In the genomic region with DNA sequence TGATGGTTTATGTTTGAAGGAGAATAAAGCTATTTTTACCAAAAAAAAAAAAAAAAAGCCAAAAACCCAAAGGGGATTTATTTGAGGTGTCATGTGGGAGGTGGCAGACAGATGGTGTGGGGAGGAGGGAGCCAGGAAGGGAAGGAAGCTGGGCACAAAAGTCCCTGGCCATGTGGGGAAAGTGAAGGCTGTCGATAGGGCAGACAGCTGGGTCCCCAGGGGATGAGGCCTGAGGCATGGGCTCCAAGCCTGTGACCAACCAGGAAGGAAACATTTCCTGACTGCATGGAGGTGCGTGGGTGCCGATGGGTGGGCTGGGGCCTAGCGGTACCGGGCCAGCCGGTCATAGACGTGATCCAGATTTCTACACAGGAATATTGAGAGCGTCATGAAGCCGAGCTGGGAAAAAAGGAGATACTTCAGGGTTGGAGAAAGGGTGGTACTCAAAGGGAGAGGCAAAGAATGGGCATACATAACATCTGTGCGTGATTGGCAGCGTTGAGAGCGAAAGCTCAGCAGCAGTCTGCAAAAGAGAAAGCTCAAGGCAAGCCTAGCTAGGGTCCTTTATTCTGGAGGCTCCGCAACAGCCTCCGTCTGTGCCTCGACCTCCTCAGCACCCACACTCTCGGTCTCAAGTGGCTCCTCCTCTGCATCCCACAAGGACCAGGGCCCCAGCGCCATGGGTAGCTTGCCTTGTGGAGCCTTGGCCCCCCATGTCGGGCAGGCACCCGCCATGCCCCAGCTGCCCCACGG, we compare ENCODE assay signal across 9 mouse cellular contexts. TPM values are rescaled to one million over a fixed set of nuclear protein-coding genes. Genes with fewer than 3 reads are reported as not detected.
A peak's percentile ranks its signal among the peaks of the same experiment; 100 is the strongest.
DNase-seq lines count a peak whose midpoint lies in the region; ATAC-seq and TF ChIP-seq lines count a peak whose summit lies in the region.
"Had no signal": no experiment of that assay in that cellular context is flagged by ENCODE, and none has a peak within 500 bp of the region (broad histone marks: within the 10 kb centered on the region; RNA-seq: fewer than 3 reads in every experiment).

No protein-coding gene starts in this region.

- no peaks in the 10 kb centered on the region for H3K9me3 ChIP-seq in forebrain, embryonic 10.5 days
- no peaks in the 10 kb centered on the region for H3K9me3 ChIP-seq in hindbrain, embryonic 16.5 days (ENCODE audit: control insufficient read depth, low read length)

- H3K4me3 ChIP-seq in spleen, adult 2 months (ENCODE audit: extremely low read depth, insufficient read depth, insufficient read length), result peak overlapping the region; percentile 20; the same call in 1 of the 2 replicates
- H3K4me3 ChIP-seq in forebrain, embryonic 10.5 days, result peak overlapping the region; percentile 43
- no peak overlapping the region for H3K4me3 ChIP-seq in hindbrain, embryonic 16.5 days (ENCODE audit: low read length)
- no peak overlapping the region for H3K4me3 ChIP-seq in lung, adult 2 months (replicated peaks; ENCODE audit: extremely low read depth, low read depth, low read length)
- H3K4me3 ChIP-seq: myocyte had no signal

- TF ChIP-seq CTCF in spleen, adult 2 months (IDR thresholded peaks at IDR 0.05; ENCODE audit: extremely low read depth, insufficient read depth, insufficient read length, insufficient replicate concordance), result no peak
- TF ChIP-seq CTCF in lung, adult 2 months (IDR thresholded peaks at IDR 0.05; ENCODE audit: insufficient read depth, low read length), result no peak

- DNase-seq in spleen, adult 2 months (ENCODE audit: low read depth in 1 of 2, low spot score in 2 of 2), result peak in 1 of 2 experiments; percentile 58
- DNase-seq in spleen, postnatal 4 days (ENCODE audit: low spot score in 2 of 2), result no peak
- peak; percentile 45 for DNase-seq in forebrain, embryonic 10.5 days (ENCODE audit: extremely low spot score, low spot score)
- peak; percentile 81 to 88 for DNase-seq in left cerebral cortex, postnatal 36 days (ENCODE audit: low spot score in 2 of 2)
- DNase-seq in right cerebral cortex, postnatal 25 days, result peak; percentile 79
- no peak for DNase-seq in T-cell, adult 2 months (ENCODE audit: low spot score)
- no peak for DNase-seq in lung, adult 2 months

- peak overlapping the region; percentile 43 for H3K9ac ChIP-seq in hindbrain, embryonic 16.5 days (ENCODE audit: low read depth, low read length)

- H3K4me2 ChIP-seq in hindbrain, embryonic 16.5 days (ENCODE audit: low read length), result peak overlapping the region; percentile 10; the same call in 1 of the 2 replicates

- TF ChIP-seq POLR2A in spleen, adult 2 months (IDR thresholded peaks at IDR 0.05; ENCODE audit: low read depth, low read length), result no peak
- no peak for TF ChIP-seq POLR2A in lung, adult 2 months (IDR thresholded peaks at IDR 0.05; ENCODE audit: borderline replicate concordance, extremely low read depth, low read depth, low read length)

- WGBS in spleen, adult 2 months, result 38% methylated on average over 20 of the region's 20 CpGs
- WGBS in forebrain, embryonic 10.5 days, result 31% methylated on average over 20 of the region's 20 CpGs
- WGBS in hindbrain, embryonic 16.5 days, result 26% methylated on average over 20 of the region's 20 CpGs
- WGBS in lung, adult 2 months, result 44% methylated on average over 20 of the region's 20 CpGs

- H3K27me3 ChIP-seq in spleen, adult 2 months (ENCODE audit: control insufficient read depth, insufficient read depth, low read length), result no peaks in the 10 kb centered on the region
- H3K27me3 ChIP-seq in forebrain, embryonic 10.5 days (ENCODE audit: poor library complexity, severe bottlenecking), result peaks cover 54% of the 10 kb centered on the region
- H3K27me3 ChIP-seq in hindbrain, embryonic 16.5 days (replicated peaks; ENCODE audit: control insufficient read depth, insufficient read depth, low read length), result peaks cover 2% of the 10 kb centered on the region; the same call in 1 of the 2 replicates

- H3K27ac ChIP-seq in spleen, adult 2 months (ENCODE audit: insufficient read depth, low read length), result peak overlapping the region; percentile 67
- peak overlapping the region; percentile 56 for H3K27ac ChIP-seq in forebrain, embryonic 10.5 days
- no peak overlapping the region for H3K27ac ChIP-seq in hindbrain, embryonic 16.5 days (ENCODE audit: low read depth, low read length)

- no peak for ATAC-seq in hindbrain, embryonic 16.5 days

- peaks cover 31% of the 10 kb centered on the region for H3K36me3 ChIP-seq in spleen, adult 2 months (ENCODE audit: control insufficient read depth, insufficient read depth, low read length)
- peaks cover 56% of the 10 kb centered on the region for H3K36me3 ChIP-seq in forebrain, embryonic 10.5 days (replicated peaks)
- H3K36me3 ChIP-seq in hindbrain, embryonic 16.5 days (ENCODE audit: control insufficient read depth, insufficient read depth, low read length), result no peaks in the 10 kb centered on the region

- intact Hi-C loops in left cerebral cortex, postnatal 36 days (cut with DNase I), result loop anchor here (2.0 kb wide), 2 partner anchors 43 to 67 kb away; no protein-coding TSS in a partner anchor

- H3K4me1 ChIP-seq in spleen, adult 2 months (ENCODE audit: control insufficient read depth, insufficient read depth, insufficient read length), result peaks cover 41% of the 10 kb centered on the region
- peaks cover 49% of the 10 kb centered on the region for H3K4me1 ChIP-seq in forebrain, embryonic 10.5 days
- H3K4me1 ChIP-seq in hindbrain, embryonic 16.5 days (ENCODE audit: control insufficient read depth, insufficient read depth, low read depth, low read length), result peaks cover 8% of the 10 kb centered on the region
- H3K4me1 ChIP-seq in lung, adult 2 months (ENCODE audit: control insufficient read depth, insufficient read depth, low read length), result peaks cover 13% of the 10 kb centered on the region; the same call in 1 of the 2 replicates

RNA-seq across cellular contexts. Expression of gene Cd37, which starts 5.2 kb away (rescaled TPM):
- 1,116 and 1,582 TPM in 2 replicates for polyA plus RNA-seq in spleen, adult 2 months (2012; rRNA removed)
- 1.1 TPM in 2 replicates for polyA plus RNA-seq in forebrain, embryonic 10.5 days (2016; fragmentation: Nextera tagmentation; extraction: Ambion mirVana)
- polyA plus RNA-seq in hindbrain, embryonic 16.5 days (2015; fragmentation: Nextera tagmentation; extraction: Ambion mirVana), result 1.3 and 1.4 TPM in 2 replicates
- 1 to 10 TPM; 5.0 to 5.9 TPM for total RNA-seq in left cerebral cortex, postnatal 36 days (2021)
- polyA plus RNA-seq in lung, adult 2 months (2012; rRNA removed), result 82.1 and 84.1 TPM in 2 replicates

RNA-seq across cellular contexts. Expression of gene Slc6a16, which starts 7.1 kb away (rescaled TPM):
- polyA plus RNA-seq in spleen, adult 2 months (2012; rRNA removed), result not detected in 2 replicates
- polyA plus RNA-seq in forebrain, embryonic 10.5 days (2016; fragmentation: Nextera tagmentation; extraction: Ambion mirVana), result not detected in 2 replicates
- polyA plus RNA-seq in hindbrain, embryonic 16.5 days (2015; fragmentation: Nextera tagmentation; extraction: Ambion mirVana), result 0.89 and 2.0 TPM in 2 replicates
- total RNA-seq in left cerebral cortex, postnatal 36 days (2021), result 1 to 10 TPM; 1.2 to 1.6 TPM
- 0.12 TPM in 1 of 2 replicates, not detected in the other for polyA plus RNA-seq in lung, adult 2 months (2012; rRNA removed)
- polyA plus RNA-seq: myocyte had no signal

RNA-seq across cellular contexts. Expression of gene Tead2, which starts 18.2 kb away (rescaled TPM):
- 10.6 and 12.1 TPM in 2 replicates for polyA plus RNA-seq in spleen, adult 2 months (2012; rRNA removed)
- polyA plus RNA-seq in forebrain, embryonic 10.5 days (2016; fragmentation: Nextera tagmentation; extraction: Ambion mirVana), result 337 and 380 TPM in 2 replicates
- 46.9 and 54.1 TPM in 2 replicates for polyA plus RNA-seq in hindbrain, embryonic 16.5 days (2015; fragmentation: Nextera tagmentation; extraction: Ambion mirVana)
- total RNA-seq in left cerebral cortex, postnatal 36 days (2021), result 1 to 10 TPM; 3.9 to 5.6 TPM
- polyA plus RNA-seq in lung, adult 2 months (2012; rRNA removed), result 37.6 and 44.1 TPM in 2 replicates

RNA-seq across cellular contexts. Expression of gene Dkkl1, which starts 21.8 kb away (rescaled TPM):
- polyA plus RNA-seq in spleen, adult 2 months (2012; rRNA removed), result 2.1 and 2.8 TPM in 2 replicates
- 1.0 TPM in 2 replicates for polyA plus RNA-seq in forebrain, embryonic 10.5 days (2016; fragmentation: Nextera tagmentation; extraction: Ambion mirVana)
- 13.6 and 18.4 TPM in 2 replicates for polyA plus RNA-seq in hindbrain, embryonic 16.5 days (2015; fragmentation: Nextera tagmentation; extraction: Ambion mirVana)
- 10 to 100 TPM; 25.9 to 29.9 TPM for total RNA-seq in left cerebral cortex, postnatal 36 days (2021)
- polyA plus RNA-seq in lung, adult 2 months (2012; rRNA removed), result 1.4 and 5.2 TPM in 2 replicates

RNA-seq across cellular contexts. Expression of gene Ccdc155, which starts 29.1 kb away (rescaled TPM):
- polyA plus RNA-seq in spleen, adult 2 months (2012; rRNA removed), result 0.16 and 0.20 TPM in 2 replicates
- polyA plus RNA-seq in forebrain, embryonic 10.5 days (2016; fragmentation: Nextera tagmentation; extraction: Ambion mirVana), result 0.57 and 0.66 TPM in 2 replicates
- polyA plus RNA-seq in hindbrain, embryonic 16.5 days (2015; fragmentation: Nextera tagmentation; extraction: Ambion mirVana), result 0.54 and 0.65 TPM in 2 replicates
- total RNA-seq in left cerebral cortex, postnatal 36 days (2021), result 1 to 10 TPM; 5.1 to 5.2 TPM
- 3.3 and 4.1 TPM in 2 replicates for polyA plus RNA-seq in lung, adult 2 months (2012; rRNA removed)

Comparison
In these comparisons a context has a peak if more than half of its experiments do, and no peak if none do; other contexts are left out.
1. DNase-seq: peak in forebrain, embryonic 10.5 days (single experiment), left cerebral cortex, postnatal 36 days (2 of 2) and right cerebral cortex, postnatal 25 days (single experiment); none in spleen, postnatal 4 days (0 of 2), T-cell, adult 2 months (single experiment) and lung, adult 2 months (single experiment).
2. H3K4me3 ChIP-seq: peak in spleen, adult 2 months (single experiment) and forebrain, embryonic 10.5 days (single experiment); none in hindbrain, embryonic 16.5 days (single experiment) and lung, adult 2 months (single experiment).
3. RNA of gene Cd37, which starts 5.2 kb away (polyA plus RNA-seq): 1,116 to 1,582 TPM in spleen, adult 2 months and 82.1 to 84.1 TPM in lung, adult 2 months; 1.3 to 1.4 TPM in hindbrain, embryonic 16.5 days and 1.1 TPM in forebrain, embryonic 10.5 days; every median in the first group is over 10 times any median in the second.